Mouse (Mus musculus) CD8-positive naive resting alpha-beta T cell, adult 2 months (primary cell): ENCODE measurements around the gene Zfp418.
"Not testable (repeated sequence)": the region's sequence is repeated elsewhere in the genome, so short reads cannot be mapped to it uniquely, and the experiment has no call there.

Experiments used
- DNase-seq, 2 experiments: peaks; one replicate each; pipeline ENCODE4 v3.0.0; 2022; ENCODE audit warnings: low read depth in 2 of 2, low spot score in 2 of 2

Gene Zfp418

DNA sequence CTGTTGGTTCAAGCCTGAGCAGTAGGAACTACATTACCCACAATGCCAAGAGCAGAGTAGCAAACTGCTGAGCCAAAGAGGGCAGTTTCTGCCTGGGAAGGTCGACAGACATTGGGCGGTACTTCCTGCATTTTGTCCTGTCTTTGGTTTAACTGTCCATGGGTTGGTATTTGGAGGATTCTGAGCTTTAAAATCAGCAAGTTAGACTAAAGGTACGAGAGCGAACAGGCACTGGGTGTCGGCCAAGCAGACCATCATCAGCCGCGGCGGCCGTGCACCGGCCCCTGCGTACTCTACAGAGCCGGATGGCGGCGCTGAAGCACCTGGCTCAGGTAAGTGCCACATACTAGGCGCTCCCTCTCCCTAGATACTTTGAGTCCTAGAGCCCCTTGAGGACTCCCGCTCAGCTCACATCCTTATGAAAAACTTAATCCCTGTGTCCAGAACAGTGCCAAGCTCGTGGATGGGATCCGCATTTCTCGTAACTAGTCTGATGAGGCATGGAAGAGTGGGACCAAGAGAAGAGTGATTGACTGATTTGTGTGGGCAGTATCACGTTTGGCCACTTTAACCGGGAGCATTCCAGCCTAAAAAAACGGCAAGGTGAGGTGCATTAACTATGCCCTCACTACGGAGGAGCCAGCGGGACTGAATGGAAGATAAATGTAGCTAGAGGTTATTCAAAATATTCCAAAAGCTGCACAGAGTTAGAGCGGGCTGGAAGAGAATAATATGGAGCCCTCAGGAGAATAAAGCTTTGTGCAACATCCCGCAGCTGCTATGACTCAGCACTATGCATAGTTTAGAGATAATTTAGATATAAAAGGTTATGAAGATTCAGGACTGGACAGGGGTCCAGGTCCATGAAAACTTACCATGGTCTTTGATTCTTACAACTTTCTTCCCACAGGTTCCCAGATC, at the start of gene Zfp418:
Gene Zfp418 (plus strand): TSS at position 104 of the 921 bp plus-strand sequence.
- peak; percentile 5 to 23 for DNase-seq

DNA sequence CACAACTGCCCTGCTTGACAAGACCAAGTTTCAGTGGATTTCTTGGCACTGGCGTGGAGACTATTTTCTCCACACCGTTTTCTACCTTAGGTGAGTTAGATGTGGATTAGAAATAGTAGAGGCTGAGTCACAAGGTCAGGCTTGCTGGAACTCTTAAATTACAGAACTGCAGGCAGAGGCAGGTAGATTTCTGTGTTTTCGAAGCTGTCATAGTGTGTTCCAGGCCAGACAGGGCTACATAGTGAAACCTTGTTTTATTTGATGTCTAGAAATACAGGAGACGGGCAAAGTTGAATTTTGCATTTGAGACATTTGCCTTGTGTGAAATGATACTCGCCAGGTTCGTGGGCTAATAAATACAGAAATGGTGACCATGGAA, 49.5 kb upstream of the Zfp418 start:
- DNase-seq, result no peak

DNA sequence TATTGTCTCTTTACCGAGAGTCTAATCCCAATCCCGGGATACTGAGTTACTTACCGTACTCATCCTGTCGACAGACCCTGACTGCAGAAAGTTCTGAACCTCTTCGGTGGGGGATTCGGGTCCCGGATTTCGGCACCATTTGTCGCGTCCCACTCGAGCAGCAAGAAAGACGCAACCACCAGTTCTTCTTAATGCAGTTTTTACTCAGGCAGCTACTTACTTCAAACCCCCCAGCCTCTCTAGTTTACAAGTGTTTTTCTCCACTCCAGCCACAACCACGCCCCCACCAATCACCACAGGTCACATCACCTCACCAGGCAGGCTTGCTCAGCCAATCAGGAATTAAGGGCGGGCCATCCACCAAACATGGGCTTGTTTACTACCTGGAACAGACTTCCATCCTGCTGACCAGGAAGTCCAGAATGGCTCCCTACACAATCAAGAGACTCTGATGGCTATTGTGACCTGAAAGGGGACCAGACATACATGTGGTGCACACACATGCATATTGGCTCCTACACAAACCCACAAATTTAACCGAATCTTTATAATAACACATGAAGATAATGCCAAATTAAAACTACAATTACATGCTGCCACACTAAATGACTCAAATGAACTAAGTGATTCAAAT, 40.5 kb upstream of the Zfp418 start:
- DNase-seq, result not testable (repeated sequence)

DNA sequence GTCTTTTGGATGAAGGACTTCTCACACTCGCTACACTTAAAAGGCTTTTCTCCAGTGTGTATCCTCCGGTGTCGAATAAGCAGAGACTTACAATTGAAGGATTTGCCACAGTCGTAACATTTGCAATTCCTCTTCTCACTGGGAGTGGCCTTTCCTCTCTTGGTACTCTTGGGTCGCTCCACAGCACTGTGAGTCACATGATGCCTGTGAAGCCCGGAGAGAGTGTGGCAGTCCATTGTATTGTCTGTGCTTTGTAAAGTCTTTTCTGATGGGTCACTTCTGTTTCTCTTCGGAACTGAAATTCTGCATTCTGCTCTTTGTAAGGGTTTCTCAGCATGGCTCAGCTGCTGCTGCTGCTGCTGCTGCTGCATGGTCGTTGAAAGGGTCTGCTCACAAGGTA, 38.4 kb upstream of the Zfp418 start:
- no peak for DNase-seq

DNA sequence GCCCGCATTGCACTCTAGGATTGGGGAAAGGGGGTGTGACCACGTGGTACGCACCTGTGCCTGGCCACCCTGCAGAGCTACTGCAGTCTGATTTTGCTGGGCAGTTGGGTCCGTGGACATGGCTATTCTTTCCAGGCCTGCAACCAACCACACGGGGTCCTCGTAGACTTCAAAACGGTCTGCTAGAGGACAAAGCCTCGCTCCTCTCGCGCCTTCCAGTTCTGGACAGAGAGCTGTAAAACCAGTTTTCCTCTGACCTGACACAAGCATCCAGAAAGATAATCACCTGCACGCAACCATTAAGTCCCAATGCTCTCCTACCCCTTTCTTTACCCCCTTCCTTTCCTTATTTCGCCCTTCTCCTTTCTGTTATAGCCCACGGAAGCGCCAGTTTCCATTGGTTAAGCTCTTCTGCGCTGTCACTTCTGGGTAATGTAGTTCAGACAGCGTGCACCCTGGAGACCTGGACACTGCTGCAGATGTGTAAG, 34.7 kb upstream of the Zfp418 start, which contains the start of gene Zfp773:
Gene Zfp773 (minus strand): TSS at position 377 of the 488 bp plus-strand sequence.
- no peak for DNase-seq

DNA sequence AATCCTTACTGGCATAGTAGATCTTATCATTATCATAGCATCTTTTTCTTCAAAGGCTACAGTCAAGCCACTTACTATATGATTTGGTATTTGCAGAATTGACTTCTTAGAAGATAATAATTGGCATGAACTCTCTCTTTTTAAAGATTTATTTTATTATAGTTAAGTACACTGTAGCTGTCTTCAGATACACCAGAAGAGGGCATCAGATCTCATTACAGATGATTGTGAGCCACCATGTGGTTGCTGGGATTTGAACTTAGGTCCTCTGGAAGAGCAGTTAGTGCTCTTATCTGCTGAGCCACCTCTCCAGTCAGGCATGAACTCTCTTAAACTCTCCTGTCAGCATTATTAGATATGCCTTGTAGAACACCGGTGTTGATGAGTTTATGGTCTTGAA, 26.9 kb upstream of the Zfp418 start:
- DNase-seq, result no peak

DNA sequence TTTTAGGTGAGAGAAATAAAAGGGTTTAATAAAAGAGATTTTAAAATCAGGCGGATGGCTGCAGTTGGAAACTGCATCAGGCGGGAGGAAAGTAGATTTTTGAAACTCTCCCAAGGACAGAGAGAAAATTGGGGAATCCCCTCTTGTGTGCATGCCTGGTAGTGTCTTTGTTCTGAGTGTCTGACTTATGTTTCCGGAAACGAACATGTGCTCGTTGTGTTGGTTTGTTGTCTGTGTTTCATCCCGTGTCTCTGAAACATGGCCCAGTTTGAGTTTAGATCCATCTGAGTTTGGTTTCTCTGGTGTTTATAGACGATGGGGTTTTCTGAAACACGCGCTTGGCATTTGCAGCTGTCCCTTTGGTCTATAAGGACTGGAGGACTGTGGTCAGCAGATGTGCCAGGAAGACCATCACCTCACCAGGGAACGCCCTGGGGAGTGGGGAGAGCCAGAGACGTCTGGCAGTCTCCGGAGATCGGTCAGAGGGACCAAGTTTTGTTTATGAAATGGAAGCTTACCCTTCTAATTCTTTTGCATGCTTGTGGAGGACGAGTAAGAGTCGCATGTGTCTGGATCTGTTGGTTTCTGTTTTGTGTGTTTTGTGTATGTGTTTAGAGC, 25.0 kb upstream of the Zfp418 start:
- no peak for DNase-seq

DNA sequence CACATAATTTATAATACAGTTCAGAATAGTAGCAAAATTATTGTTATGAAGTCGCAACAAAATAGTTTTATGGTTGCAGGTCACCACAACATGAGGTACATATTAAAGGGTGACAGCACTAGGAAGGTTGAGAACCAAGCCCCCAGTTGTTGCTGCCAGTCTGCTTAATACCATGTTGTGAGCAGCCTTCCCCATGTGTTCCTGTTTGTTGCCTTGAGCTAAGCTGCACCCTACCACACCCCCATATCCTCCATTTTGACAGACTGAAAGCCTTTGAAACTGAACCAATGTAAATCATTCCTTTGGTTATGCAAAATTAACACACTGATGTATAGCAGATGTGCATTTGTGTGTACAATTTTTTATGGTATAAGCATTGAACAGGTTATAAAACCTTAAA, 14.8 kb downstream of the Zfp418 start:
- no peak for DNase-seq

DNA sequence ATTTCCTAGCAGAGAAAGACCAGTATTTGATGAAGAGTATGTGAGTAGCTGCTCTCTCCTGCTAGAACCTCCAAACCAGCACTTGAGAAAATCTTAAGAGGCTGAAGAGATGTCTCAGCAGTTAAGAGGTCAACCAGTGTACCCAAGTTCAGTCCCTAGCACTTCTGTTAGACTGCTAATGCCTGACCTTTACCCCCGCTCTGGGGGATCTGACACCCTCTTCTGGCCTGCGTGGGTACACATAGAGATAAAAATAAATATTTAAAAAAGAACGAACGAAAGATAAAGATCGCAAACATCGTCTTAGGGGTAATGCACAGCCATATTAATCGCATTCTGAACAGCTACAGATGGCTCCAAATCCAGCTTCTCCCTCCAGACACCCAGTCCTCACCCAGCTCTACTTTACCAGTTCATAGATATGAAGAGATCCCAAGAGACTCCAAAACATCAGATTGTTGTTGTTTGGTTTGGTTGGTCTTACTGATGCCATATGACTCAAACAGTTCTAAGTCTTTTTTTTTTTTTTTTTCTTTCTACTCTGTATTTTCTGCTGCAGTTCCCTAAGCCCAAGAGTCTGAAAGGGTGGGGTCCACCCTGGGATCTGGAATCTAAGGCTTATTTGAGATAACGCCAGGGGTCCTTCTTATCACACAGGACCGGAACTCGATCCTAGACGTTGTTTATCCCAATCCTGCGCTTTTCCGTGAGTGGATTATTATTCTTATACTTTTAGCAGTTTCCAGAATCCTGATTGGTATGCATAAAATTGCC, 16.5 kb downstream of the Zfp418 start:
- DNase-seq, result no peak

DNA sequence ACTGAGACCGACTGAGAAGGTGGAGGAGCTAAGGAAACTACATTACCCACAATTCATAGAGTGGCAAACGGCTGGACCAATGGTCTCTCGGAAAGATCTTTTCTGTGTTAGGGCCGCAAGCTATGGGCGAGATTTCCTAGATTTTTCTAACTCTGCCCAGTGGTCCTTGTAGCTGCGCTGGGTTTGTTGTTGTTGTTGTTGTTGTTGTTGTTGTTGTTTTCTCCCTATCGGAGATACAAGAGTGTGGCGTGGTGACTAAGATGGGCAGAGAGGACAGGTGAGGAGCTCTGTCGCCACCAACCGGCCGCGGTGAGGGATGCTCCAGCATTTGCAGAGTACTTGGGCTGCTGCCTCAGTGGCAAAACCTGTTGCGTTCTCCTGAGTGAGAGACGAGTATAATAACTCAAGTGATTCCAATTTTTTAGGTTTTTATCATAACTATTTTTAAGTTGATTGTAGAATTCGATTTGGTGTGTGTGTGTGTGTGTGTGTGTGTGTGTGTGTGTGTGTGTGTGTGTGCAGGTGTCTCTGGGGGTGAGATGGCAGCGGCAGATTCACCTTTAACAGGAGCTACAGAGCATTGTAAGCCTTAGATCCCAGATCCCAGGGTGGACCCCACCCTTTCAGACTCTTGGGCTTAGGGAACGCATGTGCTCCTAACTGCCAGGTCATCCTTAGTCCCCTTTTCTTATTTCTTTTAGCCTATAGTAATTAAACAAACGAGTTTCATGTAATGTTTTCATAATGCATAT, 17.2 kb downstream of the Zfp418 start:
- peak; percentile 47 to 70 for DNase-seq

DNA sequence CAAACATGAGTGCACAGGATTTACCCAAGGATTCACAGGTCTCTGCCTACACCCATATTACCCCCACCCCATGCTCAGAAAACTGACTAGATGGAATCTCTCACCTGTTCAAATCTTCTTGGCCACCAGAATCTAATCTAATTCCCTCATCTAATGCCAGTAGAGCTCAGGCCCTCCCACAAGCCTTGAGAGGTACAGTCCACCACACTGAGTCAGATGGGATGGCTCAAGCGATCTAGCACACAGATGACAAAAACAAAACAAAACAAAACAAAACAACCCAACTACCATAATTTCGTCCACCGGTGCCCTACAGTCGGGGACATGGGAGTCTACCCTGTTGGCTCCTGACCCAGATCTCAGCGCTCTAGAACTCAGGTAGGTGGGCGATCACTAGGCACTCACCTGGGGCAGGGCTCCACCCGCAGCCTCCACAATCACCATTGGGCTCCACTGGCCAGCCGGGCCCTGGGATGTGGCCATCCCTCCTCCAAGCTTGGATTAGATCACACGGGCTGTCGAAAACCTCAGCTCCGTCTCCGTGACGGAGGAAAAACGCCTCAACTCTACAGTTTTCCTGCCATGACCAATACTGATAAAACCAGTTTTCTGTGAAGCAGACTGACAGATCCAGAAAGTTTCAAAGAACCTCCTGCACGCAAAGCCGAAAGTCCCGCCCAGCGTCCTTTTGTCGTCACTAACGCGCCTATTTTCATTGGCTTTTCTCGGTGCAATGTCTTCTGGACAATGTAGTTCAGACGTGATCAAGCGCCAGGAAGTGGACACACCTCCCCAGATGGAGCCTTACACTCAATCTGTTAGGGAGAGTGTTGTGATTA, 38.4 kb downstream of the Zfp418 start, which contains the start of gene Zfp772:
Gene Zfp772 (minus strand): TSS at position 686 of the 839 bp plus-strand sequence.
- DNase-seq, result peak; percentile 27 to 52
